Mouse (Mus musculus): ENCODE data around the gene Zfp36. TPM values are rescaled to one million over a fixed set of nuclear protein-coding genes. Genes with fewer than 3 reads are reported as not detected.

Gene Zfp36
- 57.3 and 61.5 TPM in 2 replicates for polyA plus RNA-seq (2015; fragmentation: Nextera tagmentation; extraction: Ambion mirVana)

DNA sequence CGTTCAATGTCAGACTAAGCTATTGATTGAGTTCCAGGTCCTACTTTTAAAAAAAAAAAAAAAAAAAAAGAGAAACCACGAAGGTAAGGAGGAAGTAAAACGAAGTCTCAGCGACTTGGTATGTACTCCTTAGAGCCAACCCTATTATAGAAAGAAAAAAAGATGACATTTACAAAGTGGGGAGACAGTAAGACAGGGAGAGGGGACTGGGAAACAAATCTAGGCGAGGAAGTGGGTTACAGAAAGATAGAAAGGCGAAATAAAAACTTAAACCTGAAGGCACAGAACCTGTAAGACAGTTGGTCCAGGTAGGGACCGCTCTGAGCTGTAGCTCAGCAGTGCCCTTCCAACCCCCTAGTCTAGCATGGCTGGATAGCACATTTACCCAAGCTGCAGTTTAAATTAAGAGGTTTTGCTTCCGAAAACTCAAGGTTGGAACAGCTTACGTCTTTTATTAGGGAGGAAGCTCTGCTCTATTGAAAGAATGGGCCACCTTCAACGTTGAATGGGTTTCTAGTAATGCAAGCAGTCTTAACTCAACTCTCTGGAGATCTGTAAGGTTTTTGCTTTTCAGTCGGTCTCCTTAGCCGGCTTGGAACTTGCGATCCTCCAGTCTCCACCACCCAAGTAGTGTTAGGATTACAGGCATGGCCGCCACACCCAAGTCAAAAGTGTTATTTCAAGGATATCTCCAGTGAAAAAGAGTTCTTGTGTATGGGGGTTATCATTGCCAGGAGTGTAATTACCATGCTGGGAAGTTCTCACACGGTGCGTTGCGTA lies at the start of gene Zfp36:
Zfp36 (minus strand) TSS at position 17 of the 780 bp plus-strand sequence.
- 29% methylated on average over 17 of the region's 17 CpGs for WGBS
- ATAC-seq = no peak
- Histone ChIP-seq H3K4me2 (replicated peaks; ENCODE audit: low read depth) (peak within 1 kb of the TSS; percentile 89), H3K27me3 (replicated peaks; ENCODE audit: control insufficient read depth, insufficient read depth, low read length) (no peaks in the 10 kb centered on the region), H3K36me3 (ENCODE audit: control insufficient read depth, insufficient read depth) (peaks cover 16% of the 10 kb centered on the region), H3K9me3 (ENCODE audit: control insufficient read depth) (no peaks in the 10 kb centered on the region), H3K9ac (ENCODE audit: low read depth, low read length) (peak within 1 kb of the TSS; percentile 98), H3K27ac (ENCODE audit: low read depth, low read length) (peak within 1 kb of the TSS; percentile 100), H3K4me1 (replicated peaks; ENCODE audit: control insufficient read depth, insufficient read depth, low read length) (peaks cover 14% of the 10 kb centered on the region), H3K4me3 (ENCODE audit: low read depth, low read length) (peak within 1 kb of the TSS; percentile 95)
- no peak for TF ChIP-seq CTCF (IDR thresholded peaks at IDR 0.05; ENCODE audit: low read depth)

DNA sequence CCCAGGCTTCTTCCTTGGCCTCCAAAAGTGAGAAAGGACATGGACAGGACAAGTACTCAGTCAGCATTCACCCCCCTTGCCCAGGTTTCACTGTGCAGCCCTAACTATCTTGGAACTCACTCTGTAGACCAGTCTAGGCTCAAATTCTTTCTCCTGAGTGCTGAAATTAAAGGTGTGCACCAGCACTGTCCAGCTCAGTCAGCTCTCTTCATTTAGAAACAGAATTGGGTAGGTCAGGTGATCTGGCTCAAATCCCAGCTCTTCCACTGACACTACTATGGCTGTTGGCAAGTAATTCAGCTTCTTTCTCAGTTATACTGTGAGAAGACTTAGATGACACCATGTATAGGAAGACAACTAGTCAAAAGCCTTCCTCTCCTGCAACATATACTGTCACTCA lies 47.7 kb upstream of the Zfp36 start:
- H3K9me3 ChIP-seq (ENCODE audit: control insufficient read depth) = no peaks in the 10 kb centered on the region
- no peak overlapping the region for H3K4me2 ChIP-seq (replicated peaks; ENCODE audit: low read depth)
- no peak overlapping the region for H3K9ac ChIP-seq (ENCODE audit: low read depth, low read length)
- no peak for ATAC-seq
- H3K27ac ChIP-seq (ENCODE audit: low read depth, low read length) = no peak overlapping the region
- TF ChIP-seq CTCF (IDR thresholded peaks at IDR 0.05; ENCODE audit: low read depth) = no peak
- no peaks in the 10 kb centered on the region for H3K4me1 ChIP-seq (replicated peaks; ENCODE audit: control insufficient read depth, insufficient read depth, low read length)
- no peaks in the 10 kb centered on the region for H3K27me3 ChIP-seq (replicated peaks; ENCODE audit: control insufficient read depth, insufficient read depth, low read length)
- no peak overlapping the region for H3K4me3 ChIP-seq (ENCODE audit: low read depth, low read length)
- peaks cover 13% of the 10 kb centered on the region for H3K36me3 ChIP-seq (ENCODE audit: control insufficient read depth, insufficient read depth)

DNA sequence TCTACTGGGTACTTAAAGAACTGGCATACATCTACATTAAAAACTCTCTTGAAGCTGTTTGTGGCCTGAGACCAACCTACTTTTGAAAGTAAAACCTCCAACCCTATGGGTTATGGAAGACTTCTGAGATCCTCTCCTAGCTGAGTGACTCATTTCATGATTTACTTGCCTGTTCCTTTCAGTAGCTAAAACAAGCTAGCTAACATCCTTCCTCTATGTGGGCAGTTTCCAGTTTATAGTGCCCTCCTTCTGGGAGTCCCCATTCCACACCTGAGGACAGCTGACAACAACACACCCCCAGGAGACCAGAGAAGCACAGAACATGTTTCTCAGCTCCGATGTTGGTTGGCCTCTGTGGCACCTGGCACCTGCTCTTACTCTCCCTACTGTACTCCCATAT lies 43.0 kb upstream of the Zfp36 start:
- no peak for TF ChIP-seq CTCF (IDR thresholded peaks at IDR 0.05; ENCODE audit: low read depth)
- WGBS = 96% methylated on average over 1 of the region's 1 CpGs
- H3K27ac ChIP-seq (ENCODE audit: low read depth, low read length) = no peak overlapping the region
- no peaks in the 10 kb centered on the region for H3K4me1 ChIP-seq (replicated peaks; ENCODE audit: control insufficient read depth, insufficient read depth, low read length)
- H3K4me2 ChIP-seq (replicated peaks; ENCODE audit: low read depth) = no peak overlapping the region
- no peak overlapping the region for H3K4me3 ChIP-seq (ENCODE audit: low read depth, low read length)
- no peak for ATAC-seq
- no peaks in the 10 kb centered on the region for H3K9me3 ChIP-seq (ENCODE audit: control insufficient read depth)
- no peak overlapping the region for H3K9ac ChIP-seq (ENCODE audit: low read depth, low read length)
- no peaks in the 10 kb centered on the region for H3K27me3 ChIP-seq (replicated peaks; ENCODE audit: control insufficient read depth, insufficient read depth, low read length)
- peaks cover 23% of the 10 kb centered on the region for H3K36me3 ChIP-seq (ENCODE audit: control insufficient read depth, insufficient read depth)

DNA sequence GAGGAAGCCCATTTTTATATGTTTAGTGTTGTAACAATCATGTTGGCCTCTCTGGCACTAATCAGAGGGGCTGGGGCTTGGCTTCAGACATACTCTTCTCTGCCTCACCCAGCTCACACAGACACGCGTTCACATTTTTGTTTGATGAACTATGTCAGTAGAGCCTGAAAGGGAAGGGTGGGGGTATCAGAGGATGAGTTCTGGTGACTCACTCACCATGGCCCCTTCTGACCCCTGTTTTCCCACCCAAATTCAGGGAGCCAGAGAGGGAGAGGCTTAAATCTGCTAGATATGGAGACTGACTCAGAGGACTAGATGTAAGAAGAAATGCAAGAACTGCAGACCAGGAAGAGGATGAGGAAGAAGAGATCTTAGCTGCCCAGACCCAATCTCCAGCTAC lies 39.4 kb upstream of the Zfp36 start:
- WGBS = 80% methylated on average over 2 of the region's 2 CpGs
- H3K27ac ChIP-seq (ENCODE audit: low read depth, low read length) = no peak overlapping the region
- TF ChIP-seq CTCF (IDR thresholded peaks at IDR 0.05; ENCODE audit: low read depth) = no peak

DNA sequence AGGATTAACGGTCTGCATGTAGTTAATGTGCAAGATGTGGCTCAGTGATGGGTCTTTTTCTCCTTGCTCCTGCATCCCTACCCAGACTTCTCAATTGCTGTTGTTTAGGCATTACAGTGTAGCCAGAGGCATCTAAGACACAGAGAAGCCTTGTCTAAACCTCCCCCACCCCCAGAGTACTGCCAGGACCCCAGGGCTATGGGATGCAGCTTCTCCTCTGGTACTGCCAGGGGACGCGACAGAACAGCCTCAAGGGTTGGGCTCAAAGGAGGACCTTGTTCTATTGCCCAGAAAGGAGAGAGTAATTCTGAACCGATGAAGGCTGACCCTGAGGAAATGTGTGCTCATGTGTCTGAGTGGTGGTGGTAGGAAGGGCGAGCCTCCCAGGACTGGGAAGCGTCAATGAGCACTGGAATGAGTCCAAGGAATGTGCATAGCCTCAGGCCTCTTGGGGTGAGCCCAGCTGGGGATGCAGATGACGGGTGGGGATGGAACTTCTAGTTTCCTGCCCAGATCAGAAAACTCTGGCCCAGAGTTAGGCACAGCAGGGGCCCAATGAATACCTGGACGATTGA lies 38.1 kb upstream of the Zfp36 start:
- H3K4me2 ChIP-seq (replicated peaks; ENCODE audit: low read depth) = no peak overlapping the region
- H3K27ac ChIP-seq (ENCODE audit: low read depth, low read length) = no peak overlapping the region; the same call in 1 of the 2 replicates
- no peaks in the 10 kb centered on the region for H3K27me3 ChIP-seq (replicated peaks; ENCODE audit: control insufficient read depth, insufficient read depth, low read length)
- H3K4me1 ChIP-seq (replicated peaks; ENCODE audit: control insufficient read depth, insufficient read depth, low read length) = no peaks in the 10 kb centered on the region
- TF ChIP-seq CTCF (IDR thresholded peaks at IDR 0.05; ENCODE audit: low read depth) = no peak
- peaks cover 42% of the 10 kb centered on the region for H3K36me3 ChIP-seq (ENCODE audit: control insufficient read depth, insufficient read depth)
- no peaks in the 10 kb centered on the region for H3K9me3 ChIP-seq (ENCODE audit: control insufficient read depth)
- H3K4me3 ChIP-seq (ENCODE audit: low read depth, low read length) = no peak overlapping the region
- WGBS = 60% methylated on average over 8 of the region's 8 CpGs
- H3K9ac ChIP-seq (ENCODE audit: low read depth, low read length) = no peak overlapping the region
- no peak for ATAC-seq

More for the DNA sequence above, 39.4 kb upstream of the Zfp36 start:
- Histone ChIP-seq H3K36me3 (ENCODE audit: control insufficient read depth, insufficient read depth) (peaks cover 39% of the 10 kb centered on the region), H3K4me1 (replicated peaks; ENCODE audit: control insufficient read depth, insufficient read depth, low read length) (no peaks in the 10 kb centered on the region), H3K9me3 (ENCODE audit: control insufficient read depth) (no peaks in the 10 kb centered on the region), H3K4me2 (replicated peaks; ENCODE audit: low read depth) (no peak overlapping the region), H3K4me3 (ENCODE audit: low read depth, low read length) (no peak overlapping the region), H3K9ac (ENCODE audit: low read depth, low read length) (no peak overlapping the region), H3K27me3 (replicated peaks; ENCODE audit: control insufficient read depth, insufficient read depth, low read length) (no peaks in the 10 kb centered on the region)
- ATAC-seq = no peak

DNA sequence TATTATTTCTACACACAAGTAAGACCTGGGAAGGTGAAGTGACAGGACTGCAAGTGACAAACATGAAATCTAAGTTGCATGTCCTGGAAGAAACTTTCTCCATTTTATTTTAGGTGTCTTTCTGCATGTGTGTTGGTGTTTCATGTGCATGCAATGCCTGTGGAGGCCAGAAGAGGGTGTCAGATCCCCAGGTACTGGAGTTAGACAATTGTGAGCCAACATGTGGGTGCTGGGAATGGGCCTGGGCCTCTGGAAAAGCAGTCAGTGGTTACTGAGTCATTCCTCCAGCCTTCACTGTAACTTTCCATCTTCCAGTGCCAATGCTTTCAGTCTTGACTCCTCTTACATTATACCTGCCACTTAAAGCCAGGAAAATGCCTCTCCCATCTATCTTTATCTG lies 37.3 kb upstream of the Zfp36 start:
- H3K36me3 ChIP-seq (ENCODE audit: control insufficient read depth, insufficient read depth) = peaks cover 42% of the 10 kb centered on the region
- peak; percentile 45 for TF ChIP-seq CTCF (IDR thresholded peaks at IDR 0.05; ENCODE audit: low read depth)
- H3K9me3 ChIP-seq (ENCODE audit: control insufficient read depth) = no peaks in the 10 kb centered on the region
- no peak overlapping the region for H3K9ac ChIP-seq (ENCODE audit: low read depth, low read length)
- no peak for ATAC-seq
- no peak overlapping the region for H3K27ac ChIP-seq (ENCODE audit: low read depth, low read length)
- H3K4me2 ChIP-seq (replicated peaks; ENCODE audit: low read depth) = no peak overlapping the region
- H3K4me1 ChIP-seq (replicated peaks; ENCODE audit: control insufficient read depth, insufficient read depth, low read length) = no peaks in the 10 kb centered on the region
- H3K27me3 ChIP-seq (replicated peaks; ENCODE audit: control insufficient read depth, insufficient read depth, low read length) = no peaks in the 10 kb centered on the region
- no peak overlapping the region for H3K4me3 ChIP-seq (ENCODE audit: low read depth, low read length)

Data from intestine, postnatal 0 days (tissue).